Mouse (Mus musculus) frontal cortex, adult (tissue): ENCODE results near the gene Nipsnap3b.

Source experiments
- ATAC-seq: cut with Nextera tagmentation; 2 replicates; pipeline ENCODE4 v1.9.2; 2017; ENCODE audit warnings: mild to moderate bottlenecking, moderate library complexity, mixed read lengths; ENCODE audit not compliant: low TSS enrichment

Gene Nipsnap3b

GRCm38 (mm10) chr4:53011732-53012361 is at the start of gene Nipsnap3b:
Gene Nipsnap3b (plus strand): TSS chr4:53011880.
- ATAC-seq = peak; percentile 95

GRCm38 (mm10) chr4:52964247-52964646 is 47.4 kb upstream of the Nipsnap3b start, which contains the start of gene Olfr270:
Gene Olfr270 (plus strand): TSS chr4:52964547.
- no peak for ATAC-seq

- ATAC-seq = peak; percentile 85
Measured at GRCm38 (mm10) chr4:52985216-52985615, 26.5 kb upstream of the Nipsnap3b start.

- ATAC-seq = no peak
Measured at GRCm38 (mm10) chr4:52986266-52986665, 25.4 kb upstream of the Nipsnap3b start.

GRCm38 (mm10) chr4:52989248-52989647 is 22.4 kb upstream of the Nipsnap3b start, which contains the start of gene Nipsnap3a:
Gene Nipsnap3a (plus strand): TSS chr4:52989272.
- no peak for ATAC-seq

- no peak for ATAC-seq
Measured at GRCm38 (mm10) chr4:52999449-52999848, 12.2 kb upstream of the Nipsnap3b start.

- no peak for ATAC-seq
Measured at GRCm38 (mm10) chr4:53000154-53000553, 11.5 kb upstream of the Nipsnap3b start.

- peak; percentile 9; the same call in 1 of the 2 replicates for ATAC-seq
Measured at GRCm38 (mm10) chr4:53009183-53009582, 2.5 kb upstream of the Nipsnap3b start.

GRCm38 (mm10) chr4:53009871-53010270 is 1.8 kb upstream of the Nipsnap3b start:
- ATAC-seq = no peak

- ATAC-seq = no peak
Measured at GRCm38 (mm10) chr4:53014421-53014820, 2.7 kb downstream of the Nipsnap3b start.

- peak; percentile 35 for ATAC-seq
Measured at GRCm38 (mm10) chr4:53015024-53015423, 3.3 kb downstream of the Nipsnap3b start.

- ATAC-seq = no peak
Measured at GRCm38 (mm10) chr4:53018392-53018791, 6.7 kb downstream of the Nipsnap3b start.

GRCm38 (mm10) chr4:53023189-53023925 is 11.7 kb downstream of the Nipsnap3b start:
- ATAC-seq = peak; percentile 64

GRCm38 (mm10) chr4:53024397-53024796 is 12.7 kb downstream of the Nipsnap3b start:
- ATAC-seq = peak; percentile 88

GRCm38 (mm10) chr4:53027811-53028210 is 16.1 kb downstream of the Nipsnap3b start:
- ATAC-seq = no peak

GRCm38 (mm10) chr4:53030326-53030948 is 18.8 kb downstream of the Nipsnap3b start:
- ATAC-seq = peak; percentile 67

- ATAC-seq = no peak
Measured at GRCm38 (mm10) chr4:53043819-53044218, 32.1 kb downstream of the Nipsnap3b start.

- ATAC-seq = no peak
Measured at GRCm38 (mm10) chr4:53045807-53046206, 34.1 kb downstream of the Nipsnap3b start.

GRCm38 (mm10) chr4:53046238-53047022 is 34.8 kb downstream of the Nipsnap3b start:
- no peak for ATAC-seq

- peak; percentile 76 for ATAC-seq
Measured at GRCm38 (mm10) chr4:53062301-53063008, 50.8 kb downstream of the Nipsnap3b start.
